Mouse (Mus musculus) frontal cortex, adult (tissue): ENCODE data around the gene Ubr4.
A peak's percentile ranks its signal among the peaks of the same experiment; 100 is the strongest.

ENCODE experiments used
- ATAC-seq: cut with Nextera tagmentation; 2 replicates; pipeline ENCODE4 v1.9.2; 2017; ENCODE audit warnings: mild to moderate bottlenecking, moderate library complexity, mixed read lengths; ENCODE audit not compliant: low TSS enrichment

Ubr4 gene

DNA sequence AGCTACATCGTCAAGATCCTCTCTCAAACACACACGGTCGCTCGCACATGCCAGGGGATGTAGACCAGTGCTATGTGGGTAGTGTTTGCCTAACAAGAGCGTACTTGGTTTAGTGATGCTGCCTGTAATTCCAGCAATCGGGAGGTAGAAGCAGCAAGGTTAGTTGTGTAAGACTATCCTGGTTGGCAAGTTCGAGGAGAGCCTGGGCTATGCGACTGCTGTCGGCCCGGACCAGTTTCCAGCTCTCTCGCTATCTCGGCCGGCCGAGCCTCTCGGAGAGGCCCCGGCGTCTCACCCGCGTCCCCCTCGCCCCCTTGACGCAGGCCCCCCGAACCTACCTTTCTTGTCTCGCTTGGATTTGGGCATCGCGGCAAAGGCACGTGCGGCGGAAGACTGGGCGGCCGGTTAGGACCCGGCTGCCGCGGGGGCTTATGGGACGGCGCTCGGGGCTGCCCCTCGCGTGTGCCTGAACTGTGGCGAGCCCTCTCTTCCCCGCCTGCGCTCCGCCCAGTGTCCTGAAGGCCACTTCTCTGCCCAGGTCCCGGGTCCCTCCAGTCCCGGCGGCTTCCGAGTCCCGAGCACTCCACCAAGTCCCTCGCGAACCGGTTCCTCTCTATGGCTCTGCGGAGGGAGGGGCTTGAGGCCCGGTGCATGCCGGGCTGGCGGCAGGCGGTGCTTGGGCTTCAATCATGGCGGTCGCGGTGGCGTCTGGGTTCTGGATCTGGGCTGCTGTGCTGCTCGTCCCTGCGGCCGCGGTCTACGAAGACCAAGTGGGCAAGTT lies at the start of gene Ubr4, which contains the start of the genes Mrto4 and Emc1:
Gene Ubr4, plus strand, starts transcription at position 679 of the 781 bp plus-strand sequence.
Gene Mrto4, minus strand, starts transcription at position 646 of the 781 bp plus-strand sequence.
Gene Emc1, plus strand, starts transcription at position 657 of the 781 bp plus-strand sequence.
- ATAC-seq: peak; percentile 98

DNA sequence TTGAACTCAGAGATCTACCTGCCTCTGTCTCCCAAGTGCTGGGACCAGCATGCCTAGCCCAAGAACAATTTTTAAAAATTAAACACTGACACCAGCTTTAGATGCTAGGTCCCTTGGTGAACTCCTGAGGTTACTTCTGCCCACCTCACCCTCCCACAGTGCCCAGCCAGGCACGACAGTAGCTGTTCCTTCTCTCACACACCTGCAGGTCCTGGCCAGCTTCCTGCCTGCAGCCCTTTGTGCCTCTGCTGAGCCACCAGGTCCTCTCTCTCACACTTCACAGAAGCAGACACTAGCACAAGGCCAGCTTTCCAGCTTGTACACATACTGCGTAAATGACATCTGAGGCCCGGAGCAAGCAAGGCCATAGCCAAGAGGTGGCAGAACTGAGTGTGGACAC lies 46.9 kb upstream of the Ubr4 start:
- no peak for ATAC-seq

DNA sequence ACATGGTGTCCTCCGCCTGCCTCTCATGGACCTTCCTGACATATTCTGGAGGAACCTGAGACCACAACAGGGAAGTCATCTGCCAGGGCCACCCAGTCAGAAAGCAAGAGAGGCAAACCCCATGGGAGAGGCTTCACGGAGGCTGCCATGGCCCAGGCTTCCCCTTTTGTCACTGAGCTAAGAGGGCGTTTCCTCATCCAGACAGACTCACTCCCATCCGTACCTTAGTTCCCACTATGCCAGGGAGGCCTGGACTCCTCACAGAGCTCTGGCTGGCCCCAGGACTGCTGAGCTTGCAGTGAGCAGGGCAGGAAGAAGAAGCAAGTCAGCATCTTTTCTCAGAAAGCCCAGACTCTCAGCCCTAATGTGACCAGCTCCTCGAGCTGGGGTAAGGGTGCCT lies 44.5 kb upstream of the Ubr4 start:
- ATAC-seq: no peak

DNA sequence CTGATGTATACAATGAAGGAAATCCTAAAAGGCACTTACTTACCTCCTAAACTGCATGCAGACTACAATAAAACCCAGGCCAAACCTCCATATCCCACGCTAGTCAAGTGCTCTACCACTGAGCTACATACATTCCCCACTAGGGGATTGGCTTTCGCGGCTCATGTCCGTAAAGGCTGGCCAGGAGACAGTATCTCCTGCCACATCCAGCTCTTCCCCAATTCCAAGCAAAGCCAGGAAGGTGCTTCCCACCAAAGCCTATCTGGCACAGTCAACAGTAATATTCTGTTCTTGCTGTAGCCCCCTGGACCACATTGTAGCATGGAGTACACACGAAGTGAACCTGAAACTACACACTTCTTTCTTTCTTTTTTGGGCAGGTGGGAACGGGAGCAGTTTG lies 42.8 kb upstream of the Ubr4 start:
- no peak; the same call in 1 of the 2 replicates for ATAC-seq

DNA sequence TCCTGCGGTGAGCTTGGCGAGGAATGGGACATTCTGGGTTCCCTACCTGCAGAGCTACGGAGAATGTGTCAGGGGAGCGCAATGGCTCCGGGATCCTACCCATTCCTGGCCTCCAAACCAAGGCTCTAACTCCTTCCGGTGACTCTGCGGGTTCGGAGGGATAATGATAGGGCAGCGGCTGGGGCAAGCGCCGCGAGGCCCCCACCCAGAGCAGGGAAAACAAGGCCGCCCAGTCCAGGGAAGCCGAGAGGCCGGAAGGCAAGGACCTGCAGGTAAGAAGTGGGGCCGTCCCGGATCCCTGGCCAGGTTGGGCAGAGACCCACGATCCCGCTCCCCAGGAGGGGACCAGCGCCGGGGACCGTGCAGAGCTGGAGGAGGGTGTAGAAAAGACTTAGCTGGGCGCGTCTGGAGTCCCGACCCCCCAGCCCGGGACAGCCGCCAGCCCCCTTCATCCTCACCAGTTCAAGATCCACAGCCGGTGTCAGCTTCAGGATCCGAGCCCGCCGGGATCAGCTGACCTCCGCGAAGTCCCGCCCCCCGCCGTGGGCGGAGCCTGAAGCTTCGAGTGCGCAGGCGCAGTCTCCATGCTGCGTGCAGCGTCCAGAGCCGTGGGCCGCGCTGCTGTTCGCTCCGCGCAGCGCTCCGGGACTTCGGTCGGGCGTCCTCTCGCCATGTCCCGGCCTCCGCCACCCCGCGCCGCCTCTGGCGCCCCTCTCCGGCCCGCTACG lies 42.1 kb upstream of the Ubr4 start, which contains the start of the genes Pqlc2 and Akr7a5:
Gene Pqlc2, minus strand, starts transcription at position 538 of the 728 bp plus-strand sequence.
Gene Akr7a5, plus strand, starts transcription at position 574 of the 728 bp plus-strand sequence.
- peak; percentile 86 for ATAC-seq

DNA sequence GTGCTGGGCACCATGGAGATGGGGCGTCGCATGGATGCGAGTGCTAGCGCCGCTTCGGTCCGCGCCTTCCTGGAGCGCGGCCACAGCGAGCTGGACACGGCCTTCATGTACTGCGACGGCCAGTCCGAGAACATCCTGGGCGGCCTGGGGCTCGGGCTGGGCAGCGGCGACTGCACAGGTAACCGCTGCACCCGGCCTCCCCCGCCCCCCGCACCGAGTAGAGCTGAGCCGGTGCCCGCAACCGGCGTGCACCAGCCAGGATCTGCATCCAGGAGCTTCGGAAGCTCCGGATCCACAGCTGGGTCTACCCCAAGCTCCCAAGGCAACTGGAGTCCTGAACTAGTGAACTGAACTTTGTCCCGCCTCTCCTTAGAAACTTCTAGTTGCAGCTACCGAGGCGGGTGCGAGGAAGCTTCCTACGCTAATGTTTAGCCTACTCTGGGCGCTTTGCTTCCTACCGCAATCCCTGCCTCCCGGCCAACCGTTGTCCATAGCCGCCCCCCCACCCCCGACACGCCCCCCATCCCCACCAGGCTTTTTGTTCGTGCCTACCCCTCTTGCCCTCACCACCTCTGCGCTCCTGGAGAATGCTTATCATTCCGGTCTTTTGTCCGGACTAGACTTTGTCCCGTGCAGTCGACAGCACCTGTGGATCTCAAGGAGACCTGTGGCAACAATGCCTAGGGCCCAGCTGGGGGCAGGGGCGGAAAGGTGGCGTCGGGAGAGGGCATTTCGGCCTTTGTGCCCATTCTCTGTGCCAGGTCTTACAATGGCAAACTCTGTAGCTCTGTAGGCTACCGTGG lies 41.3 kb upstream of the Ubr4 start:
- peak; percentile 28; the same call in 1 of the 2 replicates for ATAC-seq

DNA sequence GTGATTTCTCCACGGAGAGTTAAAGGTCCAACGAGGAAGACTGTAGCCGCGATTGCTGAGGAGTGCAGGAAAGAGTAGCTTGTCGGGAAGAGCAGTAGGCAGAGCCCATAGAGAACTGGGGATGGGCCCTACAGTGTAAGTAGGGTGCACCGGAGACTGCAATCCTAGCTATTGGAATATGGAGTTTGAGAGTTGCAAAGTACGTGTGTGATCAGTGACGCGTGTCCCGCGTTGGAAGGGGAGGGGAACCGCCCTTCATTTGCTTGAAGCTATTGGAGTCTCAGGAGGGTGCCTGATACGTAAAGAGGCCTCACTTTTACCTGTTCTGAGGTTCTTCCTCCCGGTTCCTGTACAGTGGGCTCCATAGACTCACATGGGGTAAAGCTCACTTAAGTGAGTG lies 40.7 kb upstream of the Ubr4 start:
- ATAC-seq: no peak

DNA sequence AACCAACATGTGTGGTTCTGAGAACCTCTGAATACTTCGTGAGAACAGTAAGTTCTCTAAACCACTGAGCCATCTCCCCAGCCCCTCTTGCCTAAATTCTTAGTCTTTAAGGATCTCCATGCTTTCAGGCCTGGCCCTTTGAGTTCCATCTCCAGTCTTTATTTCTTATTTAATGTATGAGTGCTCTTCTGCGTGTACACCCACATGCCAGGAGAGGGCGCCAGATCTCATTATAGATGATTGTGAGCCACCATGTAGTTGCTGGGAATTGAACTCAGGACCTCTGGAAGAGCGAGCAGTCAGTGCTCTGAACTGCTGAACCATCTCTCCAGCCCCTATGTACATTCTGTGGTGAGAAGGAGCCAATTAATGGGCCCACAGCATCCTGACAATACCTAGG lies 39.8 kb upstream of the Ubr4 start:
- no peak for ATAC-seq

DNA sequence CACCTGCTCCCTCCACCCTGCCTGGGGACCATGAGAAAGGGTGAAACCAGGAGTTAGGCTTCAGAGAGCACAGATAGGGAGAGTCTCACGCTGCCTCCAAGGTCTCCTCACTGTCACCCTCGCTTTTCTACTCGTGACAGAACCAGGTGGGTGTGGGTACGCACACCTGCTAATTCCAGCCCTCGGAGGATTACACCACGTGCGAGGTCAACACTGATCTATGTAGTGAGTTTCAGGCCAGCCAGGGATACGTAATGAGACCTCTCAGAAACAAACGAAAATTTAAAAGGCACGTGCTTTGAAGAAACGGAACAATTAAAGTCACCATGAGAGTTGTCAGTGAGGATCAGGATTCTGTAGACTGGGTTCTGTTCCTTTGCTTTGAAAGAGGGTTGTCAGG lies 34.0 kb upstream of the Ubr4 start:
- no peak for ATAC-seq

DNA sequence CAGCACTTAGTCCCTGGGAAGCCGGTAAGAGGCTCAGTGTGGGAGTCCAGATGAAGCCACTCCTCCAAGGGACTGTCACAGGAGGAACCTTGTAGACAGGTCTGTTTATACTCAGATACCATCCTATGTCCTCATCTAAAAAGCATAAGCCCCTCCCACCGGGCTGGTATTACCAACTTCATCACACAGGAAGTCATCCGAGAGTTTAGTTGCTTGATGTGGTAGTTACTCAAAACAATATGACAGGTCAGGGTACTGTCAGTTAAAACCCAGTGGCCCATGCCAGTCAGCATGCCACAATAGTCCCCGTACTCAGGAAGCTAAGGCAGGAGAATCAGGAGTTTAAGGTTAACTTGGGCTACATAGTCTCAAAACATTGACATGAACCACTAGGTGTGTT lies 32.7 kb upstream of the Ubr4 start:
- ATAC-seq: no peak

DNA sequence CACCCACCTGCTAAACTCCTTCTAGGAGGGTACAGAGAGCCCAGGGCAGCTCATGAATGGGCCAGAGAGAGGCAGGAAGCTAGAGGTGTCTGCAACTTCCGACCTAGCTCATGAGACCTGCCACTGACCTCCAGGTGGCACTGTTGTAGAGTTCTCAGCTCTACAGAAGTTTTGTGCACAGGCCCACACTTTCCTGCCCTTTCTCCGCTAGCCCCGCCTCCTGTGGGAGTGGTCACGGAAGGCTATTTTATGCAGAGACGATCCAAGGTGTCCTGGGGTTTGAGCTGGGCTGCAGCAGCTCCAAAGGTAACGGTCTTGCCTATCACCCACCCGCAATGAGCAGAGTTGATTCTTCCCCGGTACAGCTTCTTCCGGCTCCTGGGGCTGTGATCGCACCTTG lies 21.8 kb upstream of the Ubr4 start:
- ATAC-seq: peak; percentile 47; the same call in 1 of the 2 replicates

DNA sequence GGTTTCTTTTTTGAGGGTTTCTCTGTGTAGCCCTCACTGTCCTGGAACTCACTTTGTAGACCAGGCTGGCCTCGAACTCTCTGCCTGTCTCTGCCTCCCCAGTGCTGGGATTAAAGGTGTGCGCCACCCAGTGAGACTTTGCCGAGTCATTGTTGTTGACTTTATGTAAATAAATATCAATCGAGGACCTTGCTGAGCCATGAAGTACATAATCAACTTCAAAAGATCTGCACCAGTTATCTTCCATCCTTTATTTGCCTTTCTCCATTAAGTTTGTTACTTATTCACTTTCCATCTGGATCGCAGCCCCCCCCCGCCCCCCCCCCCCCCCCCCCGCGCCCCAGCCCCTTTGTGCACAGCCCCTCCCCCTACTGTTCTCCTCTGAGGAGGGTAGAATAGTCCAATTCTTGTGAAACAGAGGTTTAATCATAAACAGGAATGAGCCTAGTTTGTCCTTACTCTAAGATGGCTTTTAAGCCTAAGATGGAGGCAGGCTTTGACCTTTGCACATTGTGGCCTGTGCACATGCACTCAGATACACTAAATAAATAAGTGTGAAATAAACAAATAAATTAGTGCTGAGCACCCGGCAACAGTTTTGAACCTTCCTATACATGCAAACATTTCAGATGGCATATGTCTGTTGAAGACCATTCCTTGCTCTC lies 17.6 kb upstream of the Ubr4 start:
- ATAC-seq: no peak

DNA sequence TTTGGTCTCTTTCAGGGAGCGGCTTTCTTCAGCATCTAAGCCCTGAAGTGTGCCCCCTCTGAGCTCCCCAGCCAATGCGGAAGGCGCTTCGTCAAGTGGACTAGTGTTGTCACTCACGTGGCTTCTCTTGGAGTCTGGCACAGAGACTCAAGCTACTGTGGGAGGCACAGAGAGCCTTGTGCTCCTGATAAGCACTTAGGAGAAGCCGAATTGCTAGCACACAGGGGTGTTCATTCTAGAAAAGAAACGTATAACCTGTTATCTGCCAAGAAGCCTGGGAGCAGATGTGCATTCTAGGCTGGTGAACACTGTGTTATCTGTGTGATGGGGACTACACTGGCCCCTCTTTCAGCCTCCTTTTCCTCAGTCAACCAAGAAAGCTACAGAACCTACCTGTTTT lies 16.9 kb upstream of the Ubr4 start:
- ATAC-seq: no peak

DNA sequence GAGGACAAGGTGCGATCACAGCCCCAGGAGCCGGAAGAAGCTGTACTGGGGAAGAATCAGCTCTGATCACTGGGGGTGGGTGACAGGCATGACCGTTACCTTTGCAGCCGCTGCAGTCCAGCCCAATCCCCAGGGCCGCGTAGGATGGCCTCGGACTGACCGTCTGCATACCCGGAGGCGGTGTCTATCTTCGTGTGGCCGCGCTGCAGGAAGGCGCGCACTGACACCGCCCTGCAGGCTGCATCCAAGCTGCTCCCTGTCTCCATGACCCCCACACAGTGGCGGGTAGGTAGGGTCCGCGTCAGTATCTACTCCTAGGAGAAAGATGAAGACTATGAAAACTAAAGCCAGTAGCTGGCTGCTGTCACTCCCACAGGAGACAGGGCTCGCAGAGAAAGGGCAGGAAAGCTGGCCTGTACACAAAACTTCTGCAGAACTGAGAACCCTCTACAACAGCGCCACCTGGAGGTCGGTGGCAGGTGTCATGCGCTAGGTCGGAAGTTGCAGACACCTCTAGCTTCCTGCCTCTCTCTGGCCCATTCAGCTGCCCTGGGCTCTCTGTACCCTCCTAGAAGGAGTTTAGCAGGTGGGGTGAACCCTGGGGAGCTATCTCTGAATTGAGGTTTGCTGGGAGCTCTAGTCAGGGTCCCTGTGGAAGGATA lies 15.5 kb upstream of the Ubr4 start:
- peak; percentile 52; the same call in 1 of the 2 replicates for ATAC-seq

DNA sequence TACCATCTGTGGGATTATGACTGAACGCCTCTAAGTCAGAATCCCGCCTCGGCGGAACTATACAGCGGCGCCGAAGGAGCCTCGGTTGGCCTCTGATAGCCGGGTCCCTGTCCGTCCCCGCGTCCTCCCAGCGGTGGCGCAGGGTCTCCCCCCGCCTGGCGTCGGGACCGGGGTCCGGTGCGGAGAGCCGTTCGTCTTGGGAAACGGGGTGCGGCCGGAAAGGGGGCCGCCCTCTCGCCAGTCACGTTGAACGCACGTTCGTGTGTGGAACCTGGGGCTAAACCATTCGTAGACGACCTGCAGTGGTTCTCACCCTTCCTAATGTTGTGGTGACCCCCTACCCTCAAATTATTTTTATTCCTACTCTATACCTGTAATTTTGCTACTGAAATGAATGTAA lies 14.3 kb upstream of the Ubr4 start:
- no peak for ATAC-seq

DNA sequence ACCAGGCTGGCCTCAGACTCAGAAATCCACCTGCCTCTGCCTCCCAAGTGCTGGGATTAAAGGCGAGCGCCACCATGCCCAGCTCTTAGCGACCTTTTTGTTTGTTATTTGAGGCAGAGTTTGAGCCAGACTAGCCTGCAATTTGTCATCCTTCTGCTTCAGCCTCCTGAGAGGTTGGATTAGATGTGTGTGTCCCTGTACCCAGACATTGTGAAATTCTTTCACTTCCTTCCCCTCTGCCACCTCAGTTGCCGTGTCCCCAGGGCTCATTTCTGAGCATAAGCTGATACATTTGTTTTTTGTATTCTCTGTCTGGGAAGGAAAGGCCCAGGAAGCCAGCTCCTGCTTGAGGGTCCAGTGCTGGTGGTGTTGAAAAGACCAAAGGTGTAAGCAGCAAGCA lies 11.6 kb upstream of the Ubr4 start:
- no peak for ATAC-seq

DNA sequence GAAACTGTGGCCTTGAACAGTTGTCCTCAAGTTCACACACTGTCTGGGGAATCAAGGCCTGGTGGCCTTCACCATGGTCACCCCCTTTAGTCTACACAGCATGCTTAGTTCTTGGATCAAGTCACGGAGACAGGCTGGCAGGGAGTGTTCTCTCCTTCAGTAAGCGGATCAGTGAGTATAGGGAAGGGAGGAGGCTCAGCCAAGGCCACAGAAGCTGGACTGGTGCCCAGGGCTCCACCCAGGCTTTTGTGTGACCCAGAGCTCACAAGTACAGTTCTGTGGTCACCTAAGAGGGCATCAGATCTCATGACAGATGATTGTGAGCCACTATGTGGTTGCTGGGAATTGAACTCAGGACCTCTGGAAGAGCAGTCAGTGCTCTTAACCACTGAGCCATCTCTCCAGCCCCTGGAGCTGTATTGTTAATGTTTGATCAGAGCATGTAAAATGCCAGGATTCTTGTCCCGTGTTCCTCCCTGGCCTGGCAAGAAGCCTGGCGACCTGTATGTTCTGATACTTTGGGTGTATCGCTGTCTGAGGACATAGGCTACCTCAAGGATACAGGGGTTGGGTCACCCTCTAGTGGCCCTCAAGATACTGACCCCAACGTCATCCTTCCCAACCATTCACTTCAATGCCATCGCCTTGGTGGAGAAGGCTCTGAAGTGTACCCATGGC lies 10.7 kb upstream of the Ubr4 start:
- no peak for ATAC-seq

DNA sequence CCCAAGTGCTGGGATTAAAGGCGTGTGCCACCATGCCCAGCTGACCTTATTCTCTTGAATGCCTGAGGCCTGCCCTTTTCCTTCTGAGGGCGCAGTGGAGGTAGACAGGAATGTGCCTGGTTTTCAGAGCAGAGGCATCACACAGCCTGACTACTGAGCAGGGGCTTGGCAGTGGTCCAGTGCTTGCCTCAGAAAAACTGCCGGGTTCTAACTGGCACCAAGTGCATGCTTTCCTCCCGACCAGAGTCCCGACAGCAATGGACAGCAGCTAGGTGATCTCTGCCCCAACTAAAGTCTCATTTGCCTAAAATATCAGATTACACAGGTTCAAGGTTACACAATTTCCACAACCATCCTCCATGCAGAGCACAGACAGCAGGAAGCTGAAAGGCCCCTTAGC lies 8.7 kb upstream of the Ubr4 start:
- ATAC-seq: no peak

DNA sequence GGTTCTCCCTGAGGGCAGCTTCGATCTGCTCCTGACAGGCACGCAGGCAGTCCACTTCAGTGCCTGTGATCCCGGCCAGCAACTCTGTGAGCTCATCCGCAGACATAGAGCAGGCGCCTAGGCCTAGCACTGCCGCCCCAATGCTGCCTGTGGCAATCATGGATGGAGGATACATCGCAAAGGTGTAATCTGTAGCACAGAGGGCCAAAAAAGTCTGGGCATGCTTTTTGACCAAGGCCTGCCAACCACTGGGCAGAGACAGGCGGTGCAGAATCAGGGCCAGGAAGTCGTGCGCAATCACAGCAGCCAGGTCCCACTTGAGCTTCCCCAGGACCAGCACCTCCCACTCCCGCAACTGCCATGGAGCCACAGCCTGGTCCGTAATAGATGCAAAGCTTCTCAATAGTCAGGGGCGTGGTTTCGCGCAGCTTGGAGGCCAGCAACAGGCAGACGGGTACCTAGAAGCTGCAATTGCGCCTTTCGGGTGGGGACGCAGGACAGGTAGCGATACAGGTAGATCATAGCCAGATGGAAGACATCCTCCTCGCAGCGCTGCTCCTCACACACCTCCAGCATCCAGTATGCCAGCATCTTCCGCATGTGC lies 6.9 kb upstream of the Ubr4 start:
- ATAC-seq: no peak

DNA sequence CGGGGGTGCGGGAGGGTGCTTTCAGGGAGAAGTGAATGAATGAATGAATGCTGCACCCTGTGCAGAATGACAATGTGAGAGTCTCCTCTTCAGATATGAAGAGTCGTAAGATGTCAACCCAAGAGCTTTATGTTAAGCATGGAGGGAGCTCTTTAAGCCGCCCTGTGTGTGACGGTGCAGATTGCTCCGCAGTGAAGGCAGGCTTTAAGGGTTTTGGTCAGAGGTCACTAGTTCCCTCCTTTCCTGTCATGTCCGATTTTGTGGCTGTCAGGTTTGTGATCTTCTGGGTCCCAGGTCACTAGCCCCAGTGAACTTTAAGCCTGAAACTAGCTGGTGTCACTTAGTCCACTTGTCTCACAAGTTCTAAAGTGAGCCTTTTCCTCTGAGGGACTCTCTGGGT lies 423 bp downstream of the Ubr4 start:
- ATAC-seq: 0 out of 2 replicates have a peak, but pooled peaks have one; percentile 19
